Mouse (Mus musculus) midbrain, embryonic 13.5 days (tissue): ENCODE data around the gene Slamf9. TPM values are rescaled to one million over a fixed set of nuclear protein-coding genes. Genes with fewer than 3 reads are reported as not detected.

Experiments used
- ATAC-seq: fragments of 200-750 bp; cut with Nextera tagmentation; 2 replicates; pipeline ENCODE4 v1.8.0; 2017; ENCODE audit warnings: mild to moderate bottlenecking, moderate TSS enrichment, moderate library complexity
- H3K27ac ChIP-seq: fragments of 300-500 bp; sonication (generic); 2 replicates; pipeline ENCODE4 v1.5.1; 2015; ENCODE audit warnings: inconsistent platforms, mild to moderate bottlenecking, moderate library complexity
- H3K27me3 ChIP-seq: fragments of 300-500 bp; sonication (generic); 2 replicates; pipeline ENCODE4 v1.6.1; 2015; ENCODE audit warnings: mild to moderate bottlenecking, inconsistent platforms
- H3K36me3 ChIP-seq: fragments of 300-500 bp; sonication (generic); 2 replicates; pipeline ENCODE4 v1.6.1; 2015; ENCODE audit warnings: mild to moderate bottlenecking, inconsistent platforms
- H3K4me1 ChIP-seq: fragments of 300-500 bp; sonication (generic); replicated peaks from 2 replicates; pipeline ENCODE4 v1.6.1; 2015; ENCODE audit warnings: inconsistent platforms
- H3K4me2 ChIP-seq: fragments of 300-500 bp; sonication (generic); replicated peaks from 2 replicates; pipeline ENCODE4 v1.6.1; 2015; ENCODE audit warnings: moderate library complexity, mild to moderate bottlenecking, inconsistent platforms
- H3K4me3 ChIP-seq: fragments of 300-500 bp; sonication (generic); replicated peaks from 2 replicates; pipeline ENCODE4 v1.5.1; 2015; ENCODE audit warnings: mild to moderate bottlenecking, inconsistent platforms
- H3K9ac ChIP-seq: fragments of 300-500 bp; sonication (generic); replicated peaks from 2 replicates; pipeline ENCODE4 v1.6.1; 2015; ENCODE audit warnings: mild to moderate bottlenecking, inconsistent platforms
- H3K9me3 ChIP-seq: fragments of 300-500 bp; sonication (generic); 2 replicates; pipeline ENCODE4 v1.6.1; 2016; ENCODE audit warnings: mild to moderate bottlenecking, inconsistent platforms
- WGBS: fragments of 180-500 bp; shearing (Covaris S2); methylation state at CpG from one replicate; pipeline ENCODE4 v1.1.7; 2015; 5-methylcytosine and 5-hydroxymethylcytosine counted together
- polyA plus RNA-seq: library from polyadenylated mRNA; unstranded; fragments of >200 nt; fragmentation: Nextera tagmentation; extraction: Ambion mirVana; gene quantifications from 2 replicates; pipeline ENCODE4 v1.2.1, GENCODE M21; 2015

Gene Slamf9
- polyA plus RNA-seq, 1 experiment from 2014 or later: 0.31 TPM

- Histone ChIP-seq H3K27me3 (no peaks in the 10 kb centered on the region; the same call in 1 of the 2 replicates), H3K9ac (no peak overlapping the region), H3K4me1 (peaks cover 24% of the 10 kb centered on the region), H3K9me3 (0 out of 2 replicates have a peak, but pooled peaks cover under 1% of the 10 kb centered on the region), H3K27ac (no peak overlapping the region), H3K4me2 (no peak overlapping the region), H3K4me3 (no peak overlapping the region), H3K36me3 (no peaks in the 10 kb centered on the region)
- no peak for ATAC-seq
- WGBS: 73% methylated on average over 7 of the region's 7 CpGs
Observed at GRCm38 (mm10) chr1:172522524-172522923, 47.4 kb downstream of the Slamf9 start.

DNA sequence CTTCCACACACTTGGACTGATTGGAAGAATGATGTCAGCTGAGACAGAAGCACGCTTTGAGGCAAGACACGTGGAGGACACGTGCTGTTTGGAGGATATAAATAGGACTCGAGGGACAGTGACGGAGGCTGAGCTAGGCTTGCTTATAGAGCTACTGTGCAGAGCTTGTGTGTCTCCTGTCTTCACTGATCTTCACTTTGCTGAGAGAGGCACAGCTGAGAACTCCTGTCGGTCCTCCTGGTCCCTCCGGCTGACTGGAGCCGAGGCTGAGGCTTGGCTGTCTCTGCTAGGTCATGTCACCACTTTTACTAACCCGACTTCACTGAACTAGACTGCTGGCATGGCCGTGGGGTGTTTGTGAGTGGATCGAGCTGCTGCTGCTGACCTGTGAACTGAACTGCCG lies 48.5 kb downstream of the Slamf9 start:
- Histone ChIP-seq H3K36me3 (no peaks in the 10 kb centered on the region), H3K4me2 (no peak overlapping the region), H3K9me3 (no peaks in the 10 kb centered on the region), H3K27me3 (peaks cover 2% of the 10 kb centered on the region; the same call in 1 of the 2 replicates), H3K4me3 (no peak overlapping the region), H3K27ac (no peak overlapping the region), H3K4me1 (peaks cover 25% of the 10 kb centered on the region), H3K9ac (no peak overlapping the region)
- 79% methylated on average over 12 of the region's 12 CpGs for WGBS
- ATAC-seq: no peak

DNA sequence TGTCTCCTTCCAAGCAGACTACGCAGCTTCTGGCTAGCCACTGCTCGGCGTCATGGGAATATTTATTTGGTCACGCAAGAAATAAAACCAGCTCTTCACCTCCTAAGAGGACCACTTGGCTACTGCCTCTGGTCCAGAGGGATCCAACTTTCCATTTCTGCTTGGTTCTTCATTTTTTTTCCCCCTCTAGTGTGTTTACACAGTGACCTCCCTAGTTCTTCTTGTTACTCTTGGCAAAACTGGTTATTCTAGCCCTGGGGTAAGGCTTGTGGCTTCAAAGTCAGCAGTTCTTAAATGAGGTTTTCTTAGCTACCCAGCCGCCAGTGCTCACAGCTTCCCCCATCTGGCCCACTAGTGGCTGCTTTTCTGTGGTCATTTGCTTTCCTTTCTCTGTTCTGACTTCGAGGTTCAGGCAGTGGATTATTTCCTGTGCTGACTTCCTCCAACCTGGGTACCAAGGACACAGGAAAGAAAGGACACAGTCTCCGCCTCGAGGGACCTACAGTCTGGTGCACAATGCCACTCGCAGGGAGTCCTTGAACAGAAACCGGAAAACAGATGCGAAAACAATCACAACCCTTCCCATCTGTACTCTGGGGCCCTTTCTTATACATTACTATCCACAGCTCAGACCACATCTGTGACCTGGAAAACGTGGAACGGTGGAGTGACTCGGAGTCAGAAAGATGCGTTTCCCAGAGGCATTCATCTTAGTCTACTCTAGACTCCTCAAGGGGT lies 50.0 kb downstream of the Slamf9 start:
- no peak for ATAC-seq
- WGBS: 45% methylated on average over 15 of the region's 15 CpGs
- Histone ChIP-seq H3K4me3 (no peak overlapping the region), H3K9me3 (no peaks in the 10 kb centered on the region), H3K27ac (0 out of 2 replicates have a peak overlapping the region, but pooled peaks have one; percentile 25), H3K36me3 (no peaks in the 10 kb centered on the region), H3K4me1 (peaks cover 26% of the 10 kb centered on the region), H3K27me3 (peaks cover 2% of the 10 kb centered on the region; the same call in 1 of the 2 replicates), H3K4me2 (no peak overlapping the region), H3K9ac (0 out of 2 replicates have a peak overlapping the region, but pooled peaks have one; percentile 5)

GRCm38 (mm10) chr1:172525971-172526370 lies 50.8 kb downstream of the Slamf9 start:
- H3K4me2 ChIP-seq: no peak overlapping the region
- H3K4me3 ChIP-seq: no peak overlapping the region
- no peak overlapping the region for H3K9ac ChIP-seq
- WGBS: 76% methylated on average over 7 of the region's 7 CpGs
- ATAC-seq: no peak
- no peaks in the 10 kb centered on the region for H3K9me3 ChIP-seq
- H3K36me3 ChIP-seq: no peaks in the 10 kb centered on the region
- peaks cover 2% of the 10 kb centered on the region; the same call in 1 of the 2 replicates for H3K27me3 ChIP-seq
- peaks cover 26% of the 10 kb centered on the region for H3K4me1 ChIP-seq
- H3K27ac ChIP-seq: no peak overlapping the region

DNA sequence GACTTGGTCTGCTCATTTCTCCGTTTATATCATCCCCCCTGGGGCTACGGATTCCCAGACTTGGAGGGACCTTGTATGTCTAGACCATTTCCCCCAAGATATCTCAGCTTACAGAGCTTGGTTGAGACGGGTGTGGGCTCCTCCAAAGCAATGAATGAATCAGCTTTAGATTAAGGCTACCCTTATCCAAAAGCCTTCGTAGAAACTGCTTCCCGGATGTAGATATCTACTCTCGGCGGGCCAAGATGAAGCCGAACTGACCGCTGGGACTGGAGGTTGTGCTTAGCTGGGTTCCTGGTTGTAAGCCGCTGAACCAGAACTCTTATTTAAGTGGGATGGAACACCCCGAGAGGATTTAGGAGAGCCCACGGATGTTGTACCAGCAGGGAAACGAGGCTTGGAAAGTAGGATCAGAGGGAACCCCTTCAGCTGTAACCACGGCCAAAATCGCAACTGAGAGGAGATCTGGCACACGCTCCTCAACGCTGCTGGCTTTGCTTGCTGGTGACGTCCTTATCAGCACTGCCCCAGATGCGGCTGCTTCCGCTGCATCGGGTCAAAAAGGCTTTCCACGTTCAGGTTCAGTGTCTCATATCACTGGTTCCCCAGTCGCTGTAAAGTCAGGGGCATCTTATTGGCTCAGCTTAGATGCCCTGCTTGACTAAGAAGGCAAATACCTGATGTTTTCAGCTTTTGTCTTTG lies 51.4 kb downstream of the Slamf9 start:
- Histone ChIP-seq H3K4me1 (peaks cover 26% of the 10 kb centered on the region), H3K4me3 (no peak overlapping the region), H3K9me3 (no peaks in the 10 kb centered on the region), H3K9ac (no peak overlapping the region), H3K36me3 (no peaks in the 10 kb centered on the region), H3K27ac (no peak overlapping the region), H3K27me3 (peaks cover 2% of the 10 kb centered on the region; the same call in 1 of the 2 replicates), H3K4me2 (no peak overlapping the region)
- 70% methylated on average over 23 of the region's 23 CpGs for WGBS
- ATAC-seq: no peak

- ATAC-seq: no peak
- H3K27me3 ChIP-seq: peaks cover 5% of the 10 kb centered on the region; the same call in 1 of the 2 replicates
- H3K4me1 ChIP-seq: peaks cover 35% of the 10 kb centered on the region
- no peak overlapping the region for H3K4me3 ChIP-seq
- no peak overlapping the region for H3K4me2 ChIP-seq
- H3K27ac ChIP-seq: no peak overlapping the region
- 93% methylated on average over 10 of the region's 10 CpGs for WGBS
- no peaks in the 10 kb centered on the region for H3K9me3 ChIP-seq
- no peaks in the 10 kb centered on the region for H3K36me3 ChIP-seq
- H3K9ac ChIP-seq: no peak overlapping the region
Observed at GRCm38 (mm10) chr1:172527431-172527830, 52.3 kb downstream of the Slamf9 start.

Other genes with a start within 250 kb of the Slamf9 start
- gene Atp1a4, start 216.9 kb upstream of the Slamf9 start, polyA plus RNA-seq: not detected in 2 replicates
- gene Igsf8, start 213.7 kb upstream of the Slamf9 start, polyA plus RNA-seq: 90.3 and 112 TPM in 2 replicates
- gene Atp1a2, start 177.3 kb upstream of the Slamf9 start, polyA plus RNA-seq: 25.3 and 25.8 TPM in 2 replicates
- 3.6 and 3.9 TPM in 2 replicates for gene Kcnj9, start 146.0 kb upstream of the Slamf9 start, polyA plus RNA-seq
- 0.98 TPM in 2 replicates for gene Kcnj10, start 134.1 kb upstream of the Slamf9 start, polyA plus RNA-seq
- 4.9 and 5.7 TPM in 2 replicates for gene Pigm, start 98.8 kb upstream of the Slamf9 start, polyA plus RNA-seq
- 89.0 and 94.9 TPM in 2 replicates for gene Igsf9, start 6.4 kb downstream of the Slamf9 start, polyA plus RNA-seq
- 44.0 and 49.9 TPM in 2 replicates for gene Tagln2, start 24.7 kb downstream of the Slamf9 start, polyA plus RNA-seq
- 1.9 and 2.0 TPM in 2 replicates for gene Cfap45, start 45.4 kb downstream of the Slamf9 start, polyA plus RNA-seq
- gene Vsig8, start 80.6 kb downstream of the Slamf9 start, polyA plus RNA-seq: 0.20 TPM in 1 of 2 replicates, not detected in the other
- not detected in 2 replicates for gene Slamf8, start 115.2 kb downstream of the Slamf9 start, polyA plus RNA-seq
- gene Fcrl6, start 127.2 kb downstream of the Slamf9 start, polyA plus RNA-seq: not detected in 2 replicates
- 6.2 and 6.3 TPM in 2 replicates for gene Dusp23, start 157.6 kb downstream of the Slamf9 start, polyA plus RNA-seq
- gene Crp, start 222.7 kb downstream of the Slamf9 start, polyA plus RNA-seq: not detected in 2 replicates